Mouse (Mus musculus) forebrain, embryonic 11.5 days (tissue): ENCODE measurements around the gene Mob3b. TPM values are rescaled to one million over a fixed set of nuclear protein-coding genes. Genes with fewer than 3 reads are reported as not detected.
A peak's percentile ranks its signal among the peaks of the same experiment; 100 is the strongest.

Experiments
- ATAC-seq: fragments of 200-750 bp; cut with Nextera tagmentation; replicated peaks from 2 replicates; pipeline ENCODE4 v1.8.0; 2017; ENCODE audit warnings: moderate TSS enrichment; ENCODE audit not compliant: low FRiP score
- DNase-seq: peaks from one replicate; pipeline ENCODE4 v3.0.0-alpha.2; 2017; ENCODE audit warnings: low spot score
- H3K27ac ChIP-seq: fragments of 300-500 bp; sonication (generic); 2 replicates; pipeline ENCODE4 v1.5.1; 2014; ENCODE audit warnings: low read depth, low read length
- H3K27me3 ChIP-seq: fragments of 300-500 bp; sonication (generic); 2 replicates; pipeline ENCODE4 v1.6.1; 2014; ENCODE audit warnings: mild to moderate bottlenecking, low read length, mixed read lengths; ENCODE audit not compliant: control insufficient read depth, insufficient read depth
- H3K36me3 ChIP-seq: fragments of 300-500 bp; sonication (generic); 2 replicates; pipeline ENCODE4 v1.6.1; 2014; ENCODE audit warnings: mild to moderate bottlenecking, low read length, moderate library complexity, mixed read lengths; ENCODE audit not compliant: control insufficient read depth, insufficient read depth
- H3K4me1 ChIP-seq: fragments of 300-500 bp; sonication (generic); replicated peaks from 2 replicates; pipeline ENCODE4 v1.6.1; 2014; ENCODE audit warnings: low read length, mixed read lengths; ENCODE audit not compliant: control insufficient read depth, insufficient read depth
- H3K4me2 ChIP-seq: fragments of 300-500 bp; sonication (generic); 2 replicates; pipeline ENCODE4 v1.6.1; 2014; ENCODE audit warnings: low read depth, mild to moderate bottlenecking, low read length, moderate library complexity, mixed read lengths; ENCODE audit not compliant: severe bottlenecking
- H3K4me3 ChIP-seq: fragments of 300-500 bp; sonication (generic); 2 replicates; pipeline ENCODE4 v1.5.1; 2014; ENCODE audit warnings: low read depth, low read length
- H3K9ac ChIP-seq: fragments of 300-500 bp; sonication (generic); 2 replicates; pipeline ENCODE4 v1.6.1; 2014; ENCODE audit warnings: low read length
- H3K9me3 ChIP-seq: fragments of 300-500 bp; sonication (generic); 2 replicates; pipeline ENCODE4 v1.6.1; 2016; ENCODE audit warnings: low read length, mixed read lengths; ENCODE audit not compliant: control insufficient read depth
- WGBS: fragments of 180-500 bp; shearing (Covaris S2); extraction: QIAGEN DNeasy Blood & Tissue Kit; methylation state at CpG from one replicate; pipeline ENCODE4 v1.1.7; 2014; 5-methylcytosine and 5-hydroxymethylcytosine counted together
- polyA plus RNA-seq: library from polyadenylated mRNA; unstranded; fragments of >200 nt; fragmentation: Nextera tagmentation; extraction: Ambion mirVana; gene quantifications from 2 replicates; pipeline ENCODE4 v1.2.1, GENCODE M21; 2014

The Mob3b gene
- polyA plus RNA-seq, 1 experiment from 2014 or later, result 18.9 TPM

DNA sequence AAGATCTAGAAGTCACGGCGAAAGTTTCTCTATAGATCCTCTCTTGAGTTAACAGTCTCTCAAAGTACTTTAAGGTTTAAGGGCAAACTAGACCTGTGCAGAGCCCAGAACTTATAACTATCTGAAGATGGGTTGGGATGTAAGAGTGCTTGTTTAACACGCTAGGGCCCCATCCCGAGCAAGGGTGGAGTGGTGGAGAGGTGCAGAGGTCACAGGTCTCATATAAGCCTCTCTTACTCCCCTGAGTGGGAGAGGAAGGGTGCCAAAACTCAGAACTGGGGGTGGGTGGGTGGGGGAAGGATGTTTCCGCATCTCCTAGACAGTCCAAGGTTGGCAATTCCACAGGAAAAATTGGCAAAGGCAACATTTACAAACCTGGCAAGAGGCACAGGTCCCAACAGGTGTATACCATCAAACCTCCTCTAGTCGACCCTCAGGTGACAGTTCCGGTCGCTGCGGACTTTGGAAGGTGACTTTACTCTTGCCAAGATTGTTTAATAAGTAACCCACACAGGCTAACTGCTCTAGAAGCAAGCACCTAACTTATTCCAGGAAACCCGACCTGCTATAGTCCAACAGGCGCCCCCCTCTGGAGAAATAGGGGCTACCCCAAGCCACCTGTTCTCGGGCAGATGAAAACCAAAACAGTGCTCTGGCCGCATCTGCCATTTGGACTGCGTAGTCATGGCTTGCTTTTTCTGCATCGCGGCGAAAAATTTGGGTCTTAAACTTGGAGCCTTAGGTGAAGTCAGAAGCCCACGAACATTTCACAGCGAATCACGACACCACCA lies 2.0 kb downstream of the Mob3b start:
- Histone ChIP-seq H3K4me2 (peak overlapping the region; percentile 85), H3K4me1 (no peaks in the 10 kb centered on the region; the same call in 1 of the 2 replicates), H3K9me3 (no peaks in the 10 kb centered on the region), H3K4me3 (peak overlapping the region; percentile 60), H3K9ac (peak overlapping the region; percentile 83), H3K27me3 (no peaks in the 10 kb centered on the region), H3K27ac (peak overlapping the region; percentile 78; the same call in 1 of the 2 replicates), H3K36me3 (no peaks in the 10 kb centered on the region)
- DNase-seq, result peak; percentile 75
- ATAC-seq, result no peak; the same call in 1 of the 2 replicates
- 24% methylated on average over 20 of the region's 20 CpGs for WGBS

DNA sequence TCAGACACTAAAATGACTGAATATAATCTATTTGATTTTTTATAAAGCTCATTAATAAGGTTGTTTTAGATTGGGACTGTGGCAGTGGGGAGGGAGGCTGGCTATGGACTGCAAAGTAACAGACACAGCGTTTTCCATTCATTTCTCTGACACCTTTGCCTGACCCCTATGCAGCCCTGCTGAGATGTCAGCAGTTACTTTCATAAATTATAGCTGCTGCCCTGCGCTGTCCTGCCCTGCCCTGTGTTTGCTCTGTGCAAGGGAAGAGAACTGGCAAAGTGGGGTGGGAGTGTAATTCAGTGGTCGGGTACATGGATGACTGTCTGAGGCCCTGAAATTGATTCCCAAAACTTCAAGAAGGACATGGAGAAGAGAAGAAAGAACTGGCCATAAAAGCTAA lies 3.2 kb downstream of the Mob3b start:
- Histone ChIP-seq H3K4me3 (no peak overlapping the region), H3K36me3 (no peaks in the 10 kb centered on the region), H3K27ac (no peak overlapping the region), H3K9ac (no peak overlapping the region), H3K4me1 (no peaks in the 10 kb centered on the region; the same call in 1 of the 2 replicates), H3K4me2 (no peak overlapping the region), H3K9me3 (no peaks in the 10 kb centered on the region), H3K27me3 (no peaks in the 10 kb centered on the region)
- DNase-seq (peak; percentile 37), ATAC-seq (no peak)
- 40% methylated on average over 3 of the region's 3 CpGs for WGBS

DNA sequence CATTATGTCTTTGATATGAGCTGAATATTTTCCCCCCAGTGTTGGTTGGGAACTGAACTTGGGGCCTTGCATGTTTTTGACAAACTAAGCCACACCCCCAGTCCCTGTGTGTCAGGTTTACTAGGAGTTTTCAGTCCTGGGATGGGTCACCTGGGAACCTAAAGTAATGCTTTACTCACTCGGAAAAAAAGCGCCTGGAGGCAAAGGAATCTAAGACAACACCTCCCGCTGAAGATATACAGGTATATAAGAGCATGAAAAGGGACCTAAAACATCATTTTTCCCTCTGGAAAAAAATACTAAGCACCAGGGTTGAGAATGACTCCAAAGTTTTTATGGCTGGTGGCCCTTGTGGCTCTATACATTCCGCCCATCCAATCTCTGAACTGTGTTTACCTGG lies 5.5 kb downstream of the Mob3b start, which contains the start of gene Ifnk:
Gene Ifnk (plus strand): TSS at position 301 of the 400 bp plus-strand sequence.
- WGBS, result 82% methylated on average over 4 of the region's 4 CpGs
- Histone ChIP-seq H3K4me3 (no peak within 1 kb of the TSS), H3K36me3 (no peaks in the 10 kb centered on the region), H3K27me3 (no peaks in the 10 kb centered on the region), H3K4me2 (no peak within 1 kb of the TSS), H3K9ac (no peak within 1 kb of the TSS), H3K4me1 (no peaks in the 10 kb centered on the region; the same call in 1 of the 2 replicates), H3K9me3 (no peaks in the 10 kb centered on the region), H3K27ac (no peak within 1 kb of the TSS)
- DNase-seq (no peak), ATAC-seq (no peak)

DNA sequence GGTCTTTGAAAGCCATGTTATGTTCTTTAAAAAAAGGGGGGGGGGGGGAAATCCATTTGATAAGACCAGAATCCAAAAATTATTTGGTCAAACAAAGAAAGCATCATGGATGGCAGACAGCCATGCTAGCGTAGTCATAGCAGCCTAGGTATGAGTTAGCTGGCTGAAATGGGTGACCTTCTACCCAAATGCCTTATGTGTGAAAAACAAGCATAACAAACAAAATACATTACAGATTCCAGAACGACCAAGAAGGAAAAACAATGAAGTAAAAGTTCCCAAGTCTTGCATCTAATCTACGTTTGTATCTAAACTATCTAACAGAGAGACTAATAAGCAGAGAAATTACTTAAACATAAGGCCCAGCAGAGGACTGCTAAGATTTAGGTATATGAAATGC lies 6.6 kb downstream of the Mob3b start:
- no peaks in the 10 kb centered on the region for H3K4me1 ChIP-seq
- no peak overlapping the region for H3K9ac ChIP-seq
- no peak for DNase-seq
- H3K9me3 ChIP-seq, result no peaks in the 10 kb centered on the region
- H3K4me2 ChIP-seq, result no peak overlapping the region
- no peak overlapping the region for H3K4me3 ChIP-seq
- WGBS, result 91% methylated on average over 3 of the region's 3 CpGs
- H3K27me3 ChIP-seq, result no peaks in the 10 kb centered on the region
- H3K27ac ChIP-seq, result no peak overlapping the region
- no peaks in the 10 kb centered on the region for H3K36me3 ChIP-seq
- no peak for ATAC-seq

DNA sequence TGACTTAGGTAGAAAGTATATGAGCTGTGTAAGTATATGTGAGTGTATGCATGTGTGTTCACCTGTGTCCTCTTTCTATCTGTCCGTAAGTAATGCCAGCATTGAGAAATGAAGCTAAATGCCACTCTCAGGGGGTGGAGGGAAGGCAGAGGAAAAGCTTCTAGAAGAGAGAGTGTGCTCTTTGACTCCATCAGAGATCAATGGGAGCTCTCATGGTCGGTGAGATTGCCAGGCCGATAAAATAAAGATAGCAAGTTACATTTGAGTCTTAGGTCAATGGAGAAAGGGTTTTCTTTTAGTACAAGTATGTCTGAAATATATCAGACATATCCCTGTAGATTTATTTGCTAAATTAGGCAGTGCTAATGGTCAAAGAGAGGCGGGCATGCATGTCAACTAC lies 9.0 kb downstream of the Mob3b start:
- ATAC-seq (no peak), DNase-seq (no peak)
- Histone ChIP-seq H3K27me3 (no peaks in the 10 kb centered on the region), H3K4me3 (no peak overlapping the region), H3K9ac (no peak overlapping the region), H3K36me3 (no peaks in the 10 kb centered on the region), H3K9me3 (no peaks in the 10 kb centered on the region), H3K4me1 (no peaks in the 10 kb centered on the region), H3K4me2 (no peak overlapping the region), H3K27ac (no peak overlapping the region)
- 92% methylated on average over 4 of the region's 4 CpGs for WGBS

DNA sequence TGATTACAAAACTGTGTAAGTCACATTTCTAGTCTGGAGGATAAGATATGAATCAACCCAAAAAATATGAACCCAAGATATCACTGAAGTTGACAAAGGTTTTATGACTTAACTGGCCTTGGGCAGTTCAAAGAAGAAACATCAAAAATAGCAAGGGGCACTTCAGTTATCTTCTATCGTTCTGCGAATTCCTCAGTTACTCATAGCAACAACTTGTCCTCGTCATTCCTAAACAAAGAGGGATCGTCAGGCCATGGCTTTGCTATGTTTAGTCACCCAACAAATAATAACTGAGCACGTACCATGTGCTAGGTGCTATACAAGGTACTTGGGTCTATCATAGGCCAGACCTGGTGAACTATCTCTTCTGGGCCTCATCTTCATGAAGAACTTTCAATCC lies 10.7 kb downstream of the Mob3b start:
- Histone ChIP-seq H3K4me3 (no peak overlapping the region), H3K27ac (no peak overlapping the region), H3K4me1 (no peaks in the 10 kb centered on the region), H3K27me3 (no peaks in the 10 kb centered on the region), H3K36me3 (no peaks in the 10 kb centered on the region), H3K9me3 (no peaks in the 10 kb centered on the region), H3K9ac (no peak overlapping the region), H3K4me2 (no peak overlapping the region)
- DNase-seq, result no peak
- 94% methylated on average over 5 of the region's 5 CpGs for WGBS
- ATAC-seq, result no peak

DNA sequence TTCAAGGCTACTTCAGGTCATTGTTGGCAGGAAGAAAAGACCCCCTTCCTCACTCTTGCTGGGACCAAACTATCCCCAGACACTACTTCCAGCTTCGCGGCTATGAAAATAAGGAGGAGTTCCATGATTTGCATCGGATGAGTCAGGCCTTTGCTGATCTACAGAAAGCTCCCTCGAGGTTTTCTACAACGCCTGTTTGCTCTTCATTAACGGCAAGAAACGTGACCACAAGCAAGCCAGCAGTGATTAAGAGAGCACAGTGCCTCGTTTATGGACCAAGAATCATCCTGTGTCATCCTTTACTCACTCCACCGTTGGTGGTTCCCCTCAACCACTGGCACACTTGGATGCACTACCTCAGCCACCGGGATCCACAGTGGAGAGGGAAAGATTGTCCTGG lies 11.6 kb downstream of the Mob3b start:
- Histone ChIP-seq H3K27me3 (no peaks in the 10 kb centered on the region), H3K9me3 (no peaks in the 10 kb centered on the region), H3K36me3 (no peaks in the 10 kb centered on the region), H3K4me3 (no peak overlapping the region), H3K9ac (no peak overlapping the region), H3K27ac (no peak overlapping the region), H3K4me2 (no peak overlapping the region), H3K4me1 (no peaks in the 10 kb centered on the region)
- WGBS, result 89% methylated on average over 10 of the region's 10 CpGs
- DNase-seq, result no peak
- no peak for ATAC-seq

DNA sequence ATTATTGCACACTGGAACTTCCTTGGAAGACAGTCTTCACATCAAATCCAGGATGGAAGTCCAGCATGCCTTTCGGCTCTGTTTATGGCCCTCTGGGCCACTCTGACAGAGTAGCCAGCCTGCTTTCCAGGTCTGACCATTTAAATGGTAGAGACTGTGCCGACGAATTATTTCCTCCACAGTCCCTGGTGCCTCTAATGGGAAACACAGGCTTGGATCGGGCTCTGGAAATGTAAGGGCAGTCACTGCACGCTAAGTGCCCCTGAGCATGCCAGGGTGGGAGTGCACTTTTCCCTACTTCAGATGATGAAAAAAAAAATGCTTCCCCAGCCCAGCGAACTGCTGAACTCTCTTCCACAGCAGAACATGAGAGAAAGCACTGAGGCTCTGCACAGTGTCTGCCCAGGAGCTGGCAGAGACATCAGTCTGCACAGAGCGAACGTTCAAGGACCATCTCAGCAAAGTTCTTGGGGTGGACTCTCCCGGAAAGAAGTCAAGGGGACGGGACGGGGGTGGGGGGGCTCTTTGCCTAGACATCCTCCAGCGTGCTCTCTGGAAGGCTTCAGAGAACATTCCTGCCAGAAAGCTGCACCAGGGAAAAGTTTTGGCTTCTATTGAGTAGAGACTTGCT lies 13.7 kb downstream of the Mob3b start:
- H3K4me1 ChIP-seq, result no peaks in the 10 kb centered on the region
- peak; percentile 33 for DNase-seq
- no peaks in the 10 kb centered on the region for H3K27me3 ChIP-seq
- H3K4me2 ChIP-seq, result no peak overlapping the region
- no peak overlapping the region for H3K27ac ChIP-seq
- WGBS, result 82% methylated on average over 12 of the region's 12 CpGs
- H3K4me3 ChIP-seq, result no peak overlapping the region
- H3K9me3 ChIP-seq, result no peaks in the 10 kb centered on the region
- no peak for ATAC-seq
- H3K9ac ChIP-seq, result no peak overlapping the region
- H3K36me3 ChIP-seq, result no peaks in the 10 kb centered on the region
